Mouse (Mus musculus) T-helper 1 cell (primary cell): Measurements from ENCODE around the gene Arl6ip4.

ENCODE experiments used
- in situ Hi-C: fragments of 300-600 bp; cut with MboI, MseI; formaldehyde crosslinking; loops from one replicate; pipeline ENCODE4 v1.15.1; 2025; ENCODE audit warnings: high pct_unique_total_duplicates

The Arl6ip4 gene

DNA sequence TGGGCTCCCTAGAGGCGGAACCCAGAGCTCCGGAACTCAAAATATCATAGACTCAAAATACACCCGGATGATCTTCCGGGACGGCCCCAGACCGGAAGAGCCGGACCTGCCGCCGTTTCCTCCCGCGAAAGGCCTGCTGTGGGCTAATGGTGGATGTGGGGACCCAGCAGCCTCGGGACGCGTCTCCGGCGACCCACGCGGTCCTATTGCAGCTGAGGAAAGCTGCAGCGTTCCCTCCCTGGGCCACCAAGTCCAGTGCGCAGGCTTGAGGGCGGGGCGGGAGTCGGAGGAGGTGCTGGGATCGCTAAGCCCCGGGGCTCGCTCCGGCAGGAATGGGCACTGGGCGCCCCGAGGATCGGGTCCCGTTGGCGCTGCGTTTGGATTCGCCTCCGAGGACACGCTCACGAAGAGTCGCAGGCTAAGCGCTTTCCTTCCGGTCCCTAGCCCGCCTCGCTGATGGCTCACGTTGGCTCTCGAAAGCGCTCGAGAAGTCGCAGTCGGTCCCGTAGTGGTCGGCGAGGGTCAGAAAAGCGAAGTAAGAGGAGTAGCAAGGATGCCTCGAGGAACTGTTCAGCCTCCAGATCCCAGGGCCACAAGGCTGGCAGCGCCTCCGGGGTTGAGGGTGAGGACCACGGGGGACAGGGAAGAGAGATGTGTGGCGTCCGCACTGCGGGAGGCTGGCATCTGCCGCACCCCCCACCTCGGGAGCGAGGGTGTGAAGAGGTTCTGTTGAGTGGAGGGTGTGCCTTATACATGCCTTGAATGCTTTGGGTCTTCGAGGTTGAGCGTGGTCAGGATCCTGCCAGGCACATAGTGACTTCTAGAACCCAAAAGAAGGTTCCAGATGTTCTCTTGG is at the start of gene Arl6ip4:
TSS of gene Arl6ip4 (plus strand) at position 100 of the 856 bp plus-strand sequence.
- in situ Hi-C loops: no loop called here

DNA sequence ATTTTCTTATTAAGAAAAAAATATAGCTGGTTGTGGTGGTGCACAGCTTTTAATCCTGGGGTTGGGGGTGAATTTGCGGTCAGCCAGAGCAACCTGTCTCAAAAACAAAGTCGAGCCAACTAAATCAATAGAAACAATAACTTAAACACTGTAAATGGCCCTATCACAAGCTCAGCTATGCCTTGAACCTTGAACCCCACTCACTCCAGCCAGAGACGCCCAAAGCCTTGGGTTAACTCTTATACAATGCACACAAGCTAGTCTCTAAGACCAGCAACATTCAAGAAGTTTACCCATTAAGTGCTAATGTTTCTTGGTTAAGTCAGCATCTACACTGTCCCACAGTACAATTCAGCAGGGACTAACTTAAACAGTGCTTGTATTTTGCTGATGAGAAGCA is 46.2 kb upstream of the Arl6ip4 start:
- in situ Hi-C loops: no loop called here

DNA sequence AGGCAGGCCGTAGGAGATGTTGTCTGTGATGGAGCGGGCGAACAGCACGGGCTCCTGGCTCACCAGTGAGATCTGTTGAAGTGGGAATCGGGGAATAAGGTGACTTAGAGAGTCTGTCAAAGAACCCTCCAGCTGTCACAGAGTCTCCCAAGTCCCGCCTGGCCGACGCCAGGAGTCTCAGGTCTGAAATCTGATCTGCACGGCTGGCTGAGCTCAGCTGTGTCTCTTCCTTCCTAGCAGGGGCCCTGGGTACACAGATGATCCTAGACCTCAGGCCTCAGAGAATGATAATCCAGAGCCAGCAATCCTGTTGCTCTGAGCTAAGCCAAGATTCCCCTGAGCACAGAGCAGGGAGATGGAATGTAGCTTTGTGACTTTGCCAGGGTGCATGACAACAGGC is 42.2 kb upstream of the Arl6ip4 start:
- in situ Hi-C loops: no loop called here

DNA sequence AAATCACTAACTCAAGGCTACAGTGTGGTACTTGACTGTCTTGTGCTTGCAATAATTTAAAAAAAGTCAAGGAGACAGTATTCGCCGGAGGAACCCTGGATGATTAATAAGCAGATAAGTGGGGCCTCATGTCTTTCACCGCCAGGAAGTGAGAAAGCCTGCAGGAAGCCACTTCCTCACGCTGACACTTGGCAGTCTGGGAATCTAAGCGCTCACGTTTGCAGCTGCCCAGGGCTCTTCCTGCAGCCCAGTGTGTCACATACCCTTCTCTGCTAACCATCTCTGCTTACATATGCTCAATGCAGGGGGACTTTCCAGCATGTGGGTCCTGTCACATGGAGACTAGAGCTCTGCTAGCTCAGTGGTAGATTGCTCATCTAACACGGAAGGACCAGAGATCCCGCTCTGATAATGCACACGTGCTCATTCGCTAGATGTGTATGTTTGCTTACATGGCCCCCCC is 41.0 kb upstream of the Arl6ip4 start:
- in situ Hi-C loops: no loop called here

DNA sequence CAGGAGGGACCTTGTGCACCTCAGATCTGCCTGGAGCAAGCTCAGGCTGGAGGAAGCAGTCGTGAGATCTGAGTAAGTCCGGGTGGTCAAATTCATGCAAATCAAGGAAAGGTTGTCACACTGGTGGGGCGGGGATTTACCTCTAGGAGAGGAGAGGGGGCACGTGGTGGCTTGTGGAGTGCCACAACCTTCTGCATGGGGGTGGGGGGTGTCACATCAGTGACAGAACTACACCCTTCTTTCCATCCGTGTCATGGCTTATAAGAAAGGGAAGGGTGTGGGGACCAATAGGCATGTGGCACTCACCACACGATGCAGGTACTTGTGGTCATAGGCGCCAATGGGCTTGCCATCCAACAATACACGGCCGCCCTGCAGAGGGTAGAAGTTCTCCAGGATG is 40.2 kb upstream of the Arl6ip4 start:
- in situ Hi-C loops: no loop called here

DNA sequence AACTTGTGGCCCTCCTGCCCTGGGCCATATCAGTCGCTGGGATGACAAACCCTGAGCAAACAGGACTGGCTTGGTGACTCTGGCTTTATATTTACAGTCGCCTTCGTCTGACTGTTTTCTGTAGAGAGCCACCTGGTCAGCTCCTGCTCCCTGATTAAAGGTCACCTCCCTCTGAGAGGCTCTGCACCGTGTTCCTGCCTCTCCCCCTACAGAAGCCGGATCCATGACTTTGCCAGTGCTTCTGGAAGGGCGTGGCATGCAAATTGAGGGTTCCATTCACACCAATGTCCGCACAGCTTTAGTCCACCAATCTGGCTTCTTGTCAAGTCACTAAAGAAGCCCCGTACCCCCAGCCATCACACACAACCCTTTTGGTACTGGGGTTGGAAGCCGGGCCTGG is 39.3 kb upstream of the Arl6ip4 start:
- in situ Hi-C loops: no loop called here

DNA sequence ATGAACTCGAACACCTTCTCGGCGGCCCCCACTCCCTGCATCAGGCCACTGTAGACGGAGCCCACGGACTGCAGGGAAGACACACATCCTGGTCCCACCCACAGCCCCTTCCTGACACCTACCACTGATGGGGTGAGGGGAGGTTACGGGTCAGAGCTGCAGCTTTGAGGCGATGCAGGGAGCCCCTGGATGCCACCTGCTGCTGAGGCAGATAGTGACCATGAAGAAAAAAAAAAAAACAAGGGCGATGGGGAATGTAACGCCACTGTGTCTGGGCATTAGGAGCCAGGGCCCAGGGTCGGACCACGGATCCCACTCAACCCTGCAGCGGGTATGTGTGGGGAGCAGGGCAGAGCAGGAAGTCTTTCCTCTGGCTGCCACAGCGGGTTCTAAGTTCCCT is 38.6 kb upstream of the Arl6ip4 start:
- in situ Hi-C loops: no loop called here

DNA sequence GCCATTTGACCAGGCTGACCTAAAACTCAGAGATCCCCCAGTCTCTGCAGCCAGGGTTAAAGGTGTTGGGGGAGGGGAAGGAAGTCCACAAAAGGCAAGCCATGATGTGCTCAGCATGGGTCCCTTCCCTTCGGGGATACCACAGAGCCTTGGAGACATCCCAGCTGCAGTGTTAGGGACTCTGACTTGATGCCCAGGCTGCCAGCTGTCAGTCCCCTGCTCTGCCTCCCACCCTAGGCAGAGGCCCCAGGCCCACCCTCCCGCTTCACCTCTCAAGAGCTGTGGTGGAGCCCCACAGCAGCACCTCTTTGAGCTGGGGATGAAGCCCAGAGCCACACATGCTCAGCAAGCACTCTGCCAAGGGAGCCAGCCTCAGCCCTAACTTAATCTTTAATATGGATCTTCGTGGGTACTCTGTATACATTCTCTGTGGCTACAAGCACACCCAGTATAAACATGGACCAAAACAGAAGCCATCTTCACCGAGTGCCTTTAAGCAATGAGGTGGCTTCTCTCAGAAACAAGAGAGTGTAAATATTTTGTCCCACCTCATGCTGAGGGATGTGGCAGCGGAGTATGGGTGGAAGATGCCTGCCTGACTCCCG is 37.9 kb upstream of the Arl6ip4 start:
- in situ Hi-C loops: no loop called here

DNA sequence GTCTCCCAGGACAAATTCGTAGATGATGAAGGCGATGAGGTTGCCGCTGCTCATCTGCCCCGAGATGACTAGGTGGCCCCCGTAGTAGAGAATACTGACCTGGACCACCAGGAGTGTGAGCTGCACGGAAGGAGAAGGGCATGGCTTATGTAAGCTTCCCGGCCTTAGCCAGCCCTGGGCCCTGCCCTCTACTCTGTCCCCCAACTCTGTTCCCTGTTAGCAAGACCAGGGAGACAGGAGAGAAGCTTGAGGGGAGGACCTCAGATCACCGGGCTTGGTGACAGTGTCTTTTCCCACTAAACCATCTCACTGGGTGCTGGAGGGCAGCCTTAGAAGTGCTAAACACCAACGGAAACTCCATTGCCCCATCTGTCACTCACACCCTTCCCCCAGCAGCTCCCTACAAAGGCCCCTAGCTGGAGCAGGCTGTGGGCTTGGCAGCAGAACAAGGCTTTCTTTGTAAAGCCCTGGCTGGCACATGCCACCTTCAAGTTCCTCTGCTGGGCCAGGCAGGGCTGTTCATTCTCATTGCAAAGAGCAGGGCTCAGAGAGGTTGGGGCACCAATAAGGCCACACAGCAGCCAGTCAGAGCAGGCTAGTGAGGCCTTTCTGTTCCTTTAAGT is 37.0 kb upstream of the Arl6ip4 start:
- in situ Hi-C loops: no loop called here

DNA sequence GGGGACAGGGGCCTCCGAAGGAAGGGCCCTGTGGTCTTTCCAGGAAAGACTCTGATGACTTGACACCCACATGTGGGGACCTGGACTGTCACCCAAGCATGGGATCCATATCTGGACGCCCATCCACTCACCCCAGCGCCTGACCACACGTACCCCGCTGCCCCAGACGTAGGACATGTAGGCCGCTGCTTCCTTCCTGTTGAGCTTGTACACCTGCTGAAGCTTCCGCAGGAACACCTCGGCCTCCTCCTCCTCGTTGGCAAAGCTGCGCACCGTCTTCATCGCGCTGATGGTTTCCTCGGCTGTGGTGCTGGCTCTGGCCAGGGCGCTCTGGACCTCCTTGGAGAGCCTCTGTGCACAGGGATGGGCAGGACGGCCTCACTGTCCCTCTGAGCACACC is 36.0 kb upstream of the Arl6ip4 start:
- in situ Hi-C loops: loop anchor here (5.0 kb wide), 1 partner anchor 78 kb away; no protein-coding TSS in a partner anchor

DNA sequence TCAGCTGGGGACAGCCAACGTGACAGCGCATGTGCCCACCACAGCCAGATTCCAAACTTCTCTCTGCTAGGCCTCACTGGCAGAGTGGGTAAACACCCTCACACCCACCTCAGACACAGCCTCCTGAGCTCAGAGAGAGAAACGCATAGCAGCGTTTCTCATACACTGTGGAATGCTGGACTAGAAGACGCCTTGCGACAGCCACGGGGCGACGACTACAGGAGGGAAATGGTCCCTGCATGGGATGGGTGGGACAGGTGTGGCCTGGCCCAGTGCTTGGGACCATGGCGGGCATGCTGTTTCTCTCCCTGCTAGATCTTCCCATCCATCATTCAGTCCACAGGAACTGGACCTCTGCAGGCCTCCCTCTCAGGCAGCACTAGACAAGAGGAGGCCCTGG is 33.4 kb upstream of the Arl6ip4 start:
- in situ Hi-C loops: loop anchor here (5.0 kb wide), 1 partner anchor 80 kb away; no protein-coding TSS in a partner anchor

DNA sequence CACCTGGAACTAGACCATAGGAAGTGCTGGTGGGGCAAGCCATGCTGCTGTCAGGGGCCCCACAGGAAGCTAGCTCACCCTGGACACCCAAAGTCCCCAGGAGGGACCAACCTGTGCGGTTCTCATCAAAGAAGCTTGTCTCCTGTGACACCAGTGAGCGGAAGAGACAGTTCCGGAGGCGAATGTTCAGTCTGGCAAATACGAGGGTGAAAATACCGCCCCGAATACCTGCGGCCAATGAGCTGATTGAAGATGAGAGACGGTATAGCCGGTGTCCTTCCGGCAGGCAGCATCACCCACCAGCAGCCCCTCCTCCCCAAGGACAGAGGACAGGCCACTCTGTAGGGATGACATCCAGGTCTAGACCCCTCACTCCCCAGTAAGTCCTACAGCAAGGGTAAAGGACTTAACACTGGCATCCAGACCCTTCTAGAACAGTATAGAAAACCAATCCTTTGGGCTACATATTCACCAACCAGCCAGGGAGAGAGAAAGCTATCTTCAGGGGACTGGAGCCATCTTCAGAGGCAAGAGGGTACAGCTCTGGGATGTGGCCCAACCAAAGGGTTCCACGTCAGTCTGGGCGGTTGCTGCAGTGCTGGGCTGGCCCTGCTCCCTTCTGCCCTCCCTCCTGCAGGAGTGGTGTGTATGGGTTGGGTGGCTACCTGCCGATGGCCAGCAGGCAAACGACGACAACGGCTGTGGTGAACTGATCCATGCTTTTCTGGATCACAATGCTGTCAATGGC is 32.8 kb upstream of the Arl6ip4 start:
- in situ Hi-C loops: loop anchor here (5.0 kb wide), 1 partner anchor 81 kb away; no protein-coding TSS in a partner anchor

DNA sequence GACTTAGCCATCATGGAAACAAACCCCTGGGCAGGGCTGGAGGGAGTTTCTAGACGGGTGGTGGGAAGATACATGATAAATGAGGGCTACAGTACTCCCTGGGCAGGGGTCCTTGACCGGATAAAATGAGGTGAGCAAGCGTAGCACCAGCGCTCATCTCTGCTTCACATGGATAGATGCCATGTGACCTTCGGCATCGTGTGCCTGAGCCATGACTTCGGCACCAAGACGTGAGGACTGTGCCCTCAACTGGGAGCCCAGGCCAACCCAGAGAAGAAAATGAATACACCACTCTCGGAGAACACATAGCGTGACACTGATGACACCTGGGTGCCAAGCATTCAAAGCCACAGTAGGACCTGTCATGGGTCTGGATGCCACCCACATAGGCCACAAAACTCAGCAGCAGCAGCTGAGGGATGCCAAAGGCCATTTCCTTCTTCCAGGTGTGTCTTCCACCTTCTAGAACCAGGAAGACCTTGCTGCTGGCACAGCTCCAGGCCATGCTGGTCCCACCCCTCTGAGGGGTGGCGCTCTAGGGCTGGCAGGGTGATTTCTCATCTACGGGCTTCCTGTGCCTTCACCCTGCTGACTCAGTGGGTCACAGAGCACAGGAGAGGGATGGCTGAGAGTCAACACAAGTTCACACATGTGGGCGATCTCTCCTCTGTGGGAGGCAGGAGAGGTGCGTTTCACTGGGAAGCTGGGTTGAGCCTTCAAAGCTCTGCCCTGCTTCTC is 31.9 kb upstream of the Arl6ip4 start:
- in situ Hi-C loops: loop anchor here (5.0 kb wide), 1 partner anchor 82 kb away; no protein-coding TSS in a partner anchor

DNA sequence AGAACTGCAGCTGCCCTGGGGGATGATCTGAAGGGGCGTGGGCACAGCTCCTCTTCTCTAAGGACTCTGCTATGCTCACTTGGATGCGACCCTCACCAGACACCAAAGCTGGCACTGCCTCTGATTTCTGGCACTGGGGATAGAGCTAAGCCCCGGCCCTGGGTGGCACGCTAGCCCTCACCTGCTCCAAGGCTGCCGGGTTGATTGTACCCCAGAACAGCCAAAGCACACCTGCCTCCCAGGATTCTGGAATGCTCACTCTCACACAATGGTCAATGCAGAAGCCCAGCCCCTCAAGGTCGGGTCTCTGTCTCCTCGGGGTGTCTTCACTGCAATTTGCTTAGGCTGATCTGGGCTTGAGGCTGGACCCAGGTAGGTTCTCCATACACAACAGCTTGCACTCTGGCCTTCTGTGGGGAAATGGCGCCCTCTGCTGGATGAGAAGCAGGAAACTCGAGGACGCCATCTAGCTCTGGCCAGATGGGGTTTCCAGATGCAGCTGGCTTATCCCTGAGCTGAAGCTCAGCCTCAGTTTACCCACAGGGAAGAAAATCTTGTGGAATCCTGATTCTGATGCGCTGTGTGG is 31.2 kb upstream of the Arl6ip4 start:
- in situ Hi-C loops: loop anchor here (5.0 kb wide), 1 partner anchor 82 kb away; no protein-coding TSS in a partner anchor

DNA sequence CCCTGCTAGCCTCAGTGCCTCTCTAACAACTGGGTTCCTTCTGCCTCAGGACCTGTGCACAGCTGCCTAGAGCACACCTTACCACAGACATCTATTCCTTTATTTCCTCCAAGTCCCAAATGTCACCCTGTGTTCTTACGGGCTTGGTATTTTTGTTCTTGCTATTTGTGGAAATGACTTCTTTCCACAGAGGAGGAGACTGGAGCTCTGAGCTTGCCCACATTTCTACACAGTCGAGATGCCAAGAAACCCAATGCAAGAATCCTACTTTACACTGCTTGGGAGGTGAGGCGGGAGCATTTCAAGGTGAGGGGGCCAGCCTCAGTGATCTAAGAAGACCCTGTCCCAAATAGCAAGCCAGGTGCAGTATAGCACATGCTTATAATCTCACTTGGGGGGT is 30.4 kb upstream of the Arl6ip4 start:
- in situ Hi-C loops: no loop called here

DNA sequence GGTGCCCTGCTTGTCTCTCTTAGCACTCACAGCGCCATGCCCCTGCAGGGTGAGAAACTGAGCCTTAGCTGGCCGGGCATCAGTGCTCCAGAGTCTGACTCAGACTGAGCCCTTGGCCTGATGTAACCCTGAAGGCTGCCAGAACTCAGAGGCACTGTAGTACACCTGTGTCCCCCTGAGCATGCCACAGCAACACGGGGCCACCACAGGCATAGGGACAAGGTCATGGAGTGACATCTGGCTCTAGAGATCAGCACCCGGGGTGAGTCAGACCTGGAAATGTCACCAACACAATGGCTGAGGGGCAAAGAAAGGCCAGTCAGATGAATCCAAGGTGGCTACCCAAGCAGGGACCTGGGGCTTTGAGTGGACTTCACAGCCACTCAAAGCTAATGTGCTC is 29.0 kb upstream of the Arl6ip4 start:
- in situ Hi-C loops: no loop called here

DNA sequence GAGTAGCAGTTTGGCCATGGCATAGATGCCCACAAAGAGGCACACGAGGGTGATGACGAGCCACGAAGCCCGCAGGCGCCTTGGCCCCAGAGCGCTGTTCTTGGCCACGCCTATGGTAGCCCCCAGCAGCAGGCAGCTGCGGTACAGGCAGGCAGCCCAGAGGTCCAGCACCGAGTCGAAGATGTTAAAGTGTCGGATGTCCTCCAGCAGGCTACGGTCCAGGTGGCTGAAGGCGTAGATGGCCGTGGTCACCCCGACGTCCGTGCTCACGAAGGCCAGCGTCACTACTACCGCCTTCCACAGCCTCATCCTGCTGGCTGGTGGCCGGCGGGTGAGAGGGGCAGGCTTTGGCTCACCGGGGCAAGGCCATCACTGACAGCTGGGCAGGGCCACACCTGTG is 26.0 kb upstream of the Arl6ip4 start:
- in situ Hi-C loops: loop anchor here (5.0 kb wide), 1 partner anchor 143 kb away; no protein-coding TSS in a partner anchor

DNA sequence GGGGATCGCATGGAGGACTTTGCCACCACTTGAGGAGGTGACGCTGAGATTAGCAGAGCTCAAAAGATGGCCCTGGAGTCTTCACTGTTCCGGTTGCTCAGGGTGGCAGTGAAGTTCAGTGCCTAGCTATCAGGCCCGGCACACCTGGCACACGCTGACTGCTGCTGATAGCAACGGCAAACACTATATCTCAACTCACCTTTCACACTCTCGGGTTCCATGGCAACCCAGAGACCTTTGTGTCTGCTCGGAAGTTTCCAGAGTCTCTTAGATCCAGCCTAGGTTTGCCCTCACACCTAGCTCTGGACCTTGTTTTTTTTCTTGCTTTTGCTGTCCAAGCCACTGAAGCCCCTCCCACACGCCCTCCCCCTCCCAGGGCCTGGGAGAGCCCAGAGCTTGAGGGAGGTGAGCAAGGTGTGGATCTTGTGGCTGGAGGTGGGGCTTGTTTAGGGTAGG is 23.9 kb upstream of the Arl6ip4 start:
- in situ Hi-C loops: loop anchor here (5.0 kb wide), 1 partner anchor 145 kb away; no protein-coding TSS in a partner anchor

DNA sequence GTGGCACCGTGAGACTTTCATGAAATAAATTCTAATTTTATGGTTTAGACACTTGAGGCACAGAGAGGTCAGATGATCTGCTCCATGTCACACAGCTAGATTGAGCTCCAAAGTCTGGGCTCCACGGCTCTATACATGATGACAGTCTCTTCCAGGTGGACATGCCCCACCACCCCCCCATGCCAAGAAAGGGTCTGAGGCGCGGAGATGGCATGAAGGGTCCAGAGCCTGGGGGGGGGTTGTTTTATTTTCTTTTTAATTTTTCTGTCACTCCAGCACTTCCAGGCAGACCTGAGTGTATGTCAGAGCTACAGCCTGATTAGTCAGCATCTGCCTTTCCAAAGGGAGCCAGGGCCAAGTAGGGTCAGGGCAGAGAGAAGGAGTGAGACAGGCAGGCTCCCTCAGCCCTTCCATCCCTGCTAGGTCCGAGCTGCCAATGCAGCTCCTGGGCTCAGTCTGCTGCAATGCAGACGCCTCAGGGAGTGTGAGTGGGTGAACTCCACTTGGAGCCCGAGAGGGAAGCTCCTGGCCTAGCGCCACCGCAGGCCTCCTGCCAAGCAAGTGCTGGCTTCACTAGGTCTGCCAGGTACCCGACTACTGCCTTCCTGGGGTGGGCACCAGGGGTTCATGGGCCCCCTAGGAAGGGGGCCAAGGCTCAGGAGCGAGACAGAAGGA is 22.6 kb upstream of the Arl6ip4 start:
- in situ Hi-C loops: loop anchor here (5.0 kb wide), 1 partner anchor 146 kb away; no protein-coding TSS in a partner anchor
